Mouse (Mus musculus): ENCODE measurements at regions not wholly inside any gene's neighbourhood (a gene's known extent, or its start where the extent isn't known, plus 50 kb on each side); places are given as distances from the start of the nearest gene placed in this dataset.

GRCm38 (mm10) chr13:60427755-60428385 is 173.9 kb upstream of the Dapk1 start:
- Histone ChIP-seq H3K27ac (peak overlapping the region; percentile 75), H3K4me3 (peak overlapping the region; percentile 50)
- TF ChIP-seq CTCF (IDR thresholded peaks at IDR 0.05), result no peak
- peak; percentile 66 for DNase-seq
- intact Hi-C loops (cut with DNase I), result no loop called here

GRCm38 (mm10) chr13:60429148-60429547 is 172.6 kb upstream of the Dapk1 start:
- intact Hi-C loops (cut with DNase I), result no loop called here
- Histone ChIP-seq H3K4me3 (no peak overlapping the region), H3K27ac (no peak overlapping the region)
- TF ChIP-seq CTCF (IDR thresholded peaks at IDR 0.05), result peak; percentile 36; the same call in 1 of the 2 replicates
- DNase-seq, result no peak

GRCm38 (mm10) chr13:60431412-60431811 is 170.3 kb upstream of the Dapk1 start:
- intact Hi-C loops (cut with DNase I), result no loop called here
- no peak for DNase-seq
- Histone ChIP-seq H3K4me3 (no peak overlapping the region), H3K27ac (no peak overlapping the region)
- no peak for TF ChIP-seq CTCF (IDR thresholded peaks at IDR 0.05)

- peak overlapping the region; percentile 70 for H3K27ac ChIP-seq
- no peak for TF ChIP-seq CTCF (IDR thresholded peaks at IDR 0.05)
- H3K4me3 ChIP-seq, result no peak overlapping the region
- DNase-seq, result no peak
- intact Hi-C loops (cut with DNase I), result no loop called here
Measured at GRCm38 (mm10) chr13:60434221-60435210, 167.2 kb upstream of the Dapk1 start.

- TF ChIP-seq CTCF (IDR thresholded peaks at IDR 0.05), result no peak
- Histone ChIP-seq H3K4me3 (no peak overlapping the region), H3K27ac (peak overlapping the region; percentile 4; the same call in 1 of the 2 replicates)
- intact Hi-C loops (cut with DNase I), result no loop called here
- DNase-seq, result no peak
Measured at GRCm38 (mm10) chr13:60435333-60435732, 166.4 kb upstream of the Dapk1 start.

- Histone ChIP-seq H3K4me3 (no peak overlapping the region), H3K27ac (no peak overlapping the region)
- intact Hi-C loops (cut with DNase I), result no loop called here
- no peak for TF ChIP-seq CTCF (IDR thresholded peaks at IDR 0.05)
- no peak for DNase-seq
Measured at GRCm38 (mm10) chr13:60438177-60438576, 163.6 kb upstream of the Dapk1 start.

GRCm38 (mm10) chr13:60440586-60440985 is 161.2 kb upstream of the Dapk1 start:
- no peak for TF ChIP-seq CTCF (IDR thresholded peaks at IDR 0.05)
- no peak overlapping the region for H3K4me3 ChIP-seq
- intact Hi-C loops (cut with DNase I), result no loop called here
- H3K27ac ChIP-seq, result no peak overlapping the region
- DNase-seq, result no peak

- intact Hi-C loops (cut with DNase I), result no loop called here
- no peak for TF ChIP-seq CTCF (IDR thresholded peaks at IDR 0.05)
- Histone ChIP-seq H3K4me3 (no peak overlapping the region), H3K27ac (no peak overlapping the region)
- DNase-seq, result no peak
Measured at GRCm38 (mm10) chr13:60445164-60445563, 156.6 kb upstream of the Dapk1 start.

GRCm38 (mm10) chr13:60446926-60447325 is 154.8 kb upstream of the Dapk1 start:
- H3K4me3 ChIP-seq, result no peak overlapping the region
- DNase-seq, result no peak
- peak overlapping the region; percentile 58 for H3K27ac ChIP-seq
- TF ChIP-seq CTCF (IDR thresholded peaks at IDR 0.05), result peak; percentile 37; the same call in 1 of the 2 replicates
- intact Hi-C loops (cut with DNase I), result no loop called here

- DNase-seq, result peak; percentile 51
- no peak for TF ChIP-seq CTCF (IDR thresholded peaks at IDR 0.05)
- intact Hi-C loops (cut with DNase I), result no loop called here
- H3K4me3 ChIP-seq, result no peak overlapping the region
- no peak overlapping the region for H3K27ac ChIP-seq
Measured at GRCm38 (mm10) chr13:60450721-60451506, 150.8 kb upstream of the Dapk1 start.

- no peak for TF ChIP-seq CTCF (IDR thresholded peaks at IDR 0.05)
- DNase-seq, result peak; percentile 6
- Histone ChIP-seq H3K27ac (peak overlapping the region; percentile 78; the same call in 1 of the 2 replicates), H3K4me3 (no peak overlapping the region)
- intact Hi-C loops (cut with DNase I), result no loop called here
Measured at GRCm38 (mm10) chr13:60453821-60454483, 147.8 kb upstream of the Dapk1 start.

GRCm38 (mm10) chr13:60455033-60455619 is 146.6 kb upstream of the Dapk1 start:
- peak overlapping the region; percentile 78 for H3K27ac ChIP-seq
- peak overlapping the region; percentile 46 for H3K4me3 ChIP-seq
- intact Hi-C loops (cut with DNase I), result no loop called here
- peak; percentile 62 for DNase-seq
- no peak; the same call in 1 of the 2 replicates for TF ChIP-seq CTCF (IDR thresholded peaks at IDR 0.05)
